Mouse (Mus musculus) gonadal fat pad, adult 2 months (tissue): ENCODE measurements around the gene Arhgap42. TPM values are rescaled to one million over a fixed set of nuclear protein-coding genes. Genes with fewer than 3 reads are reported as not detected.

Source experiments
- DNase-seq: peaks from one replicate; pipeline ENCODE4 v3.0.0-alpha.2; 2012; ENCODE audit warnings: low read depth
- polyA plus RNA-seq: library from polyadenylated mRNA; depleted of rRNA; stranded (reverse); fragments of >200 nt; gene quantifications from 2 replicates; pipeline ENCODE4 v1.2.3, GENCODE M21; 2012; rRNA removed

Gene Arhgap42
- 3.5 and 6.1 TPM in 2 replicates for polyA plus RNA-seq

DNA sequence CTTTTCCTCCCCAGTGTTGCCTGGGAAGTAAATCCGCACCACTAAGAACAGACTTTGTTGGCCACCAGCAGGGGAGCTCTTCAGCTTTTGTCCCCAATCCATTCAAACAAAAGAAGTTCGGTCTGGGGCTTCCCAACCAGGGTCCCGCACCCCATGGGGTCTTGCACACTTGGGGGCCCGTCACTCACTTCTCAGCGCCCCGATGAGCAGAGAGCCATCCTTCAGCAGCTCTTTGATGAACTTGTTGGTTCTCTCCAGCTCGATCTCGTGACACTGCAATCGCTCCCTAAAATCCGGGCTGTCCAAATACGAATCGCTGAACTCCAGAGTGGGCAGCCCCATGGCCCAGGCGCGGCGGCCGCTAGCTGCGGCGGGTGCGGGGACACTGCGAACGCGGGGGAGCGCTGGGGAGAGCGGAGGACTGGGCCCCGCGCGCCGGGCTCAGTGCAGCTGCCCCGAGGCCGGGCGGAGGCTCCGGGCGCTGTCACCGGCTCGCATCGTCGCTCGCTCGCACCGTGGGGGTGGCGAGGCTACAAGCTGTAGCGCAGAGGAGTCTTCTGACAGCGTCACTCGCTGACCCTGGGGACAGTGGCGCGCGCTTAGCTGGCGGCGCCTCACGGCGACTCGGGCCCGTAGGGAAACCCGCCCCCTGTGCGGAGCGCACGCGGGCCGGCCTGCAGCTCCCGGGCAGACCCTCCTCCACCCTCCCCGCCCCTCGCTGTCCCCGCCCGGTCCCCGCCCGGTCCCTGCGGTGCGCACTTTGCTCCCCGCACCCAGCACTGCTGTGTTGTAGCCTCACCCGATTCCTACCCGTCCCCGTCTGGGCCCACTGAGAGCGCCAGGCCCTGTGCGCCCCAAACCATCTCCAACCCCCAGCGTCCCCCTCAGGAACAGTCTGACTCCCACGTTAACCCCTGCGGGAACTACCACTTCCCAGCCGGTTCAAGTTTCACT, at the start of gene Arhgap42:
Gene Arhgap42 (minus strand): TSS at position 664 of the 954 bp plus-strand sequence.
- no peak for DNase-seq

GRCm38 (mm10) chr9:9288140-9288539, 49.2 kb upstream of the Arhgap42 start:
- no peak for DNase-seq

GRCm38 (mm10) chr9:9269305-9269704, 30.4 kb upstream of the Arhgap42 start:
- DNase-seq: no peak

DNA sequence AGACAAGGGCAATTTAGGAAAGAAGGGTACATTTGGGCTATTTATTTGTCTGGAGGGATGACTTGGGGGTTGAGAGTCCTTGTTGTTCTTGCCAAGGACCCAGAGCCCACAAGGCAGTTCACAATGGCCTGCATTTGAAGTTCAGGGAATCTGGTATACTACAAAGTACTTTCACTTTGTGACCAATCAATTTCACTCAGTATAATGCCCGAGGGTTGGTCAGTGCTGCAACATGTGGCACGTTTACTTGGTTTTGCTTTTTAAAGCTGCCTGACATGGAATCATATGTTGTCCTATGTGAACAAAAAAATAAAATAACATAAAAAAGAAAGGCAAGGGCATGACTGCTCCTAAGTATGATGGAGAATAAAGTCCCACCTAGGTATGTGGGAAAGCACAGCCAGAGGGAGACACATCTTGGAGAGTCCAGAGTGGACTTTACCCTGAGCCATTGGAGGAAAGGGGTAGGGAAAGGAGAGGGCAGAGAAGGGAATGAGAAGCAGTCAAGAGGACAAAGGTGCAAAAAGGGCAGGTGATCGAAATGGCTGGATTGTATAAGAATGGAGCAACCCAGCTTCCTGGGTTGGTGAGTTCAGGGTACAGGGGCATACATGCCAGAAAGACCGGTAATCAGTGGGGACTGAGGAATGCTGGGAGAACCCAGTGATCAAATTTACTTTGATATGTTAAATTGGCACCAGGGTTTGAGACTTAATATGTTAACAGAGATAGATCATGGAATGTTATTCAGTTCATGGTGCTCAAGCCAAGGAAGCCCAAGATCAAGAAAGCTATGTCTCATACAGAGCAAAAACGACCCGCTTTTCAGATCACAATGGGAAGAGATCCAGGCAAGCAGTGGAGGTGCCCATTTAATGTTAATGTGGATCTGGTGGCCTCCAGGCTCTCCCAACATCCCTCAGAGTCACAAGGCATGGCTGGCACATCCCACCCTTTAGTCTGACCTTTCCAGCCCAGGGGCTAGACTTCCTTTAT, 29.0 kb upstream of the Arhgap42 start:
- DNase-seq: no peak

DNA sequence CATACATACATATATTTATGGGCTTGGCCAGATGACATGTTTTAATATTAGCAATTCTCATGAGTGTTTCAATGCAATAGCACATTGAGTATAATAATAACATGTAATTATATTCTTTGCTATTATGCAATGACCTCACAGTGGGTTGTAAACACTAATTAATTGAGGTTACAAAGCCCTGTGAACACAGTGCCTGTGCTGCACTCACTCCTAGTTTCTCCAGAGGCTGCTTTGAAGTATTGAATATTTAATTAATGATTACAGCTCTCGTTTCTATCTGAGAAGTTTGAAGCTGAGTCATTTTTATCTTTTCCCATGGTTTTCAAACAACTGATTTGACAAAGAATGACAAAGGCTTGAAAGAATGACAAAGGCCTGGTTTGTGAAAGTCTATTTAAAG, 24.6 kb upstream of the Arhgap42 start:
- DNase-seq: no peak

DNA sequence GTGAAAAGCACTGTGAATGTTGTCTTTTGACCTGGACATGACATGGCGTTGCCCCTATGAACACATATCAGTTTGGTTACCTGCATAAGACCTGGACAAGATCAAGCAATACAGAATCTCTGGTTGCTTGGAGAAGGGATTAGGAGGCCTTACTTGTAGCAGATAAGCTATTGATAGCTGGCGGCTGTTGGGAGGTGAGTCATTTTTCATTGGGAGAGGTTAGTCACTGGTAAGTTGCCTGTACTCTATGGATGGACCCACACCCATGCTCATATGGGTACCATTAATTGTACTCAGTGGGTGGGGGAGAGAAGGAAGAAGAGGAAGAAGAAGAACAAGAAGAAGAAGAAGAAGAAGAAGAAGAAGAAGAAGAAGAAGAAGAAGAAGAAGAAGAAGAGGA, 23.6 kb upstream of the Arhgap42 start:
- DNase-seq: no peak

DNA sequence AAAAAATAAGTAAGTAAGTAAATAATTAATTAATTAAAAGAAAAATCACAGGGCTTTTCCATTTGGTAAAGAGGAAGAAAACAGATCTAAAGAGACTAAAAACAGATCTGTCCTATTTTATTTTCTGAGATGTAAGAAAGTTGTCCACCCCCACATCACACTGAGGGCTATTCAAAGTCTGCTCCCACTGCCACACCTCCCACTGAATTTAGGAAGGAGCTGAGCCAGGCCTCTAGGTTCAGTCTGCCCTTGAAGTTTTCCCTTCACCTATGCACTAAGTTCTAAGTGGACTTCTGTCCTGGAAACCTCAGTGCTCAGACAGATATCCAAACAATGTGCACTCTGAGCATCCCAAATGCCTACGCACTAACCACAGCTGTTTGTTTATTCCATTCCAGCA, 15.9 kb upstream of the Arhgap42 start:
- DNase-seq: no peak

DNA sequence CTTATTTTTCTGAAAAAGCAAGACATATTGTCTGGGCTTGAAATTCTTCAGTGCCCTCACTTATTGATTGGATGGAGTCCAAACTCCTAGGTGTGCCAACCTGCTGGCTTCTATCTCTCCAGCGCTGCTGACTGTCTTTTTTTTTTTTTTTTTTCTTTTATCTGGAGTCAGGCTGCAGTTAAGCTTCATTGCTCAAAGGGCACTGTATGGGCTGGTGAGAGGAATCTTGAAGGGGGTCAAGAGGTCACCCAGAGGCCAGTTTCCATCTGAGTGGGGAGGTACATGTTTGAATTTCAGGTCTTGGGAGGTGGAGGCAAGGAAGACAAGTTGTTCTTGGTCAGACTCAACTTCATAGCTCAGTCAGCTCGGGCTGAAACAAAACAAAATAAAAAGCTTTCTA, 9.6 kb upstream of the Arhgap42 start:
- no peak for DNase-seq

- DNase-seq: no peak
These were observed 7.1 kb upstream of the Arhgap42 start for GRCm38 (mm10) chr9:9245994-9246393.

DNA sequence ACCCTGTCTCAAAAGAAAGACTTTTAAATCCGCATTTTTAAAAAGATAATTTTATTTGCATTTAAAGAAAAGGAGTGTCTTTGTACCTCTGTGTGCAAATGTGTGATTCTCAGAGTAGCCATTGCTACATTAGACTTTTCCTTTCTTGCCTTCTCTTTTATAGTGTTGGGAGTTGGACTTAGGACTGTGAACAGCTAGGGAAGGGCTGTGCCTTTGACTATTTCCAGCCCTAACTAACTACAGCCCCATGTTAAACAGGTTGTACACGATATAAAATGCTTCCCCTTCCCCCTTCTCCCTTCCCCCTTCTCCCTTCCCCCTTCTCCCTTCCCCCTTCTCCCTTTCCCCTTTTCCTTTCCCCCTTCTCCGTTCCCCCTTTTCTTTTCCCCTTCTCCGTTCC, 4.9 kb upstream of the Arhgap42 start:
- no peak for DNase-seq

GRCm38 (mm10) chr9:9241202-9241795, 2.4 kb upstream of the Arhgap42 start:
- DNase-seq: no peak

DNA sequence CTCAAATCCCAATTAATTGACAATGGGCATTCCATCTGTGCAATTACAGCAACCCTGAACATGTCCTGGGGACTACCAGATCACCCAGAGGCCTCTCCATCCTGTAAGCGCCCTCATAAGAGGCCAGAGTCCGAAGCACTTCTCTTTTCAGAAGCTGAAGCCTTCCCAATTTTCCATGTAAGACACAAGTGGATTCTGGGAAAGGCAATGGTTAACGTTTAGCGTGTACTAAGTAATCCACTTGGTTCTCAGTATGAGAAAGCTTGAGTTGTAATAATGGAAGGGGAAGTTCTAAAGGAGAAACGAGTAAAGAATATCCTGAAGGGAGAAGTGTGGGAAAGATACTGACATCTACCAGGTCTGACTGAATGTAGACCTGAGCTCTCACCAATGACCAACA, 1.4 kb downstream of the Arhgap42 start:
- no peak for DNase-seq

DNA sequence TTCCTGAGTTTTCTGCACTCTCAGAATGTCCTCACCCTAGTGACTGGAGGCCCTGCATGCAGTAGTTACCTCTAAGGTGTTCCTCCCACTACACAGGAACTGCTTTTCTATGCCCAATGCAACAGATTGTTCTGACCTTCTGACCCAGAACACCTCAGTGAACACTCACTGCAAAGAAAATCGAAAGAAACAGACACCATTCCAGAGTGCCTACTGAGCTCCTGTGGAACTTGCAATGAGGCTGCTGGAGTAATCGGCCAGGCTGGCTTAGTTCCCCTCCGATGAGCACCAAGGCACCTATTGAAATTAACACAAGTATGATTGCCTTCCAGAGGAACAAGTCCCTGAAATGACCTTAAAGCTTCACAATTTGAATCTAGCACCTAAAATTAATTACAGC, 9.2 kb downstream of the Arhgap42 start:
- DNase-seq: no peak

DNA sequence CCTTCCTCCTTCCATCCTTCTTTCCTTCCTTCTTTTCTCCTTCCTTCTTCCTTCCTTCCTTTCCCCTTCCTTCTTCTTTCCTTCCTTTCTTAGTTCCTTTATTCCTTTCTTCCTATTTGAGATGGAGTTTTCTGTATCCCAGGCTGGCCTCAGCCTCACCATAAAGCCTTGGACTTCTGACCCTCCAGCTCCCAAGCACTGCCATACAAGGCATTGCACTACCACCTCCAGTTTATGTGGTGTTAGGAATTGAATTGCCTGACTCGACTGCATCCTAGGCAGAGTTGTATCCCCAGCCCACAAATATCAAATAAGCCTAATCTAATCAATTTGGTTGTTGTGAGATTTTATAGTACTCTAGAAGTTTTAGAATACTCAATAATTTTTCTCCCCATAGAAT, 14.1 kb downstream of the Arhgap42 start:
- DNase-seq: no peak

GRCm38 (mm10) chr9:9223384-9223783, 15.5 kb downstream of the Arhgap42 start:
- no peak for DNase-seq

DNA sequence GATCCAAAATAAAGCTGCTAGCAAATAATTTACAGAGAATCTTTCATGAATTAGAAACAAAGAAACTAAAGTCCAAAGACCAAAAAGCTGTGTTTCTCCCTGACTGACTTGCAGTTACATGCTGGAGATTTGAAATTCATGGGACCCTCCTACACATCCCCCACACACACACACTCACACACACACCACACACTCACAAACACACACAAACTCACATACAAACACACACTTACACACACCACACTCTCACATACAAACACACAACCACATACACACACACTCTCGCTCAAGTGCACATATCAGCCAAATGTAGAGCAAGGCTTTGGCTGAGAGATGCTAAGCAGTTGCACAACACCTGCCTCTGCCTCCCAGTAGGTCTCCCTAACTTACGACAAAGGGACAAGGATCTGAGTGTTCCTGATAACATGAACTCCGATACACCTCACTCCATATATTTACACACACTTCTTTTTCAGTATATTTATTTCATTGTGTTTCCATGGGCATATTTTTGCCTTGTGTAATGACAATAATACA, 16.9 kb downstream of the Arhgap42 start:
- no peak for DNase-seq

DNA sequence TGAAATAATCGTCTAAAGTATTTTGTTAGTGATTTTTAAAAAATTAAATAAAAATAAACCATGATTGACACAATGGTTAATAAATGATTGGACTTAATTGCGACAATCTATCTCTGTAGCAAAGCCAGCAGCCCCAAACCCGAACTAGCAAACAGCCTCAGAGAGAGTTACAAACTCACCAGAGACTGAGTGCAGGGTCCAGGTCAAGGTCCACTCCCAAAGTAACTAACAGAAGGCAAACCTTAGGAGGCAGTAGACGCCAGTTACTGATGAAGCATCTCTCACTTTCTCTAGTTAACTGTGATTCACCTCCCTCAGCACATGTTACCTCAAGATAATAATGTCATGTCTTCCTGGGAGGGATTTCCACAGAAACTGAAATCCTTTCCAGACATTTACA, 17.7 kb downstream of the Arhgap42 start:
- no peak for DNase-seq

GRCm38 (mm10) chr9:9218301-9218700, 20.6 kb downstream of the Arhgap42 start:
- no peak for DNase-seq

DNA sequence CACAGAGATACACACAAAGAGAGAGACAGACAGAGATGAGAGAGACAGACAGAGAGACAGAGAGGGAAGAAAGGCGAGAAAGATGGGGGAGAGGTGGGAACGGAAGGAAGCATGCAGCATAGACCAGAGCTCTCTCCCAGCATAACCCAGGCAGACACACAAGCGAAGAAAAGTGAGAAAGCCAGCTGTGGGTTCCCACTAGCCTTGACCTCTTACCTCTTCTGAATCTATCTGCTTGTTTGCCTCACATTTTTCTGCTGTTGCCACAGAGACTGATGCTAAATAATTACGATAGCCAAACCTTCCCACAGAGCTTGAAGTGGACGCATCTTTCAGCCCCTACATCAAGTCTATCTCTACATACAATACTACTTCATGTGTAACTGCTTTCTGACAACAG, 24.1 kb downstream of the Arhgap42 start:
- DNase-seq: no peak

- no peak for DNase-seq
These were observed 24.6 kb downstream of the Arhgap42 start for GRCm38 (mm10) chr9:9214296-9214695.

DNA sequence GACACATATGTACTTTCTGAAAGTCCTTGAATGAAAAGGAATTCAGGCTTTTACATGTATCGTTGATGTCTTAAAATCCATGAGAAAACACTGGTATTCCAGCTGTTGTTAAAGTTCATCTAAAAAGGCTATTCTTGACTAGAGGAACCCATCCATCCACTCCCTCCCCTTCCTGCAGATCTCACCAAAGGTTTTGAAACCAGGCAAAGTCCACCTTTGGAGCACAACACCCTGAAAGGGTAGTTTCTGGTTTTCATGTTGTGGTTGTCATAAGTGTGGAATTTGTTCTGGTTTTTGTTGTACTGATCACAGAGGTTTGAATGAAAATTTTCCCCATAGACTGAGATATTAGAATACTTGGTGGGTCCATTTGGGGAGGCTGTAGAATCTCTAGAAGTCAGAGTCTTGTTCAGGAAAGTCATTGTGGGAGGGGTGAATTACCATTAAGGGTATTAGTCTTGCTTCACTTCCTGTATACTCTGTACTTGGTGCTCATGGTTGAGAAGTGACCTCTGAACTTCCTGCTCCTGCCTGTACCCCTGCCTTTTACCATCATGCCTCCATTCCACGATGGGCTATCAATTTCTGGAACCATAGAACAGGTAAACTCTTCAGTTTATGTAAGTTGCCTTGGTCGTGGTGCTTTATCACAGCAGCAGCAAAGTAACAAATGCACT, 27.4 kb downstream of the Arhgap42 start:
- DNase-seq: no peak
